Mouse (Mus musculus): ENCODE measurements around the gene Csde1. TPM values are rescaled to one million over a fixed set of nuclear protein-coding genes. Genes with fewer than 3 reads are reported as not detected.

Gene Csde1
- total RNA-seq (2021) = 100 to 1,000 TPM; 307 to 342 TPM
- long read RNA-seq, experiment 1, full-length matches to known transcripts = 90 of 148 reads
- long read RNA-seq, experiment 1, partial matches to known transcripts = 31 of 148 reads
- long read RNA-seq, experiment 1, other reads (novel, unspliced or antisense) = 27 of 148 reads
- long read RNA-seq, experiment 2, full-length matches to known transcripts = 82 of 116 reads
- long read RNA-seq, experiment 2, partial matches to known transcripts = 26 of 116 reads
- long read RNA-seq, experiment 2, other reads (novel, unspliced or antisense) = 8 of 116 reads

- DNase-seq = peak; percentile 97
Measured at GRCm38 (mm10) chr3:103020249-103020942, at the start of gene Csde1. Csde1 (plus strand) TSS chr3:103020426.

GRCm38 (mm10) chr3:102970508-102970907 is 49.7 kb upstream of the Csde1 start:
- no peak for DNase-seq

GRCm38 (mm10) chr3:102976906-102977305 is 43.3 kb upstream of the Csde1 start:
- no peak for DNase-seq

- DNase-seq = no peak
Measured at GRCm38 (mm10) chr3:102979550-102980348, 40.5 kb upstream of the Csde1 start.

GRCm38 (mm10) chr3:102980349-102980736 is 39.9 kb upstream of the Csde1 start:
- DNase-seq = no peak

- DNase-seq = no peak
Measured at GRCm38 (mm10) chr3:102991041-102991440, 29.2 kb upstream of the Csde1 start.

- DNase-seq = no peak
Measured at GRCm38 (mm10) chr3:102992936-102993335, 27.3 kb upstream of the Csde1 start.

GRCm38 (mm10) chr3:102995233-102995604 is 25.0 kb upstream of the Csde1 start:
- no peak for DNase-seq

GRCm38 (mm10) chr3:102995605-102996321 is 24.5 kb upstream of the Csde1 start, which contains the start of gene Sike1:
Sike1 (plus strand) TSS chr3:102995708.
- peak; percentile 96 for DNase-seq

GRCm38 (mm10) chr3:102997036-102997435 is 23.2 kb upstream of the Csde1 start:
- no peak for DNase-seq

- DNase-seq = no peak
Measured at GRCm38 (mm10) chr3:102997591-102997990, 22.6 kb upstream of the Csde1 start.

GRCm38 (mm10) chr3:103001595-103001994 is 18.6 kb upstream of the Csde1 start:
- no peak for DNase-seq

GRCm38 (mm10) chr3:103017350-103017749 is 2.9 kb upstream of the Csde1 start:
- no peak for DNase-seq

- DNase-seq = no peak
Measured at GRCm38 (mm10) chr3:103019462-103019861, 764 bp upstream of the Csde1 start.

- peak; percentile 93 for DNase-seq
Measured at GRCm38 (mm10) chr3:103020943-103021638, 865 bp downstream of the Csde1 start.

GRCm38 (mm10) chr3:103026174-103026573 is 5.9 kb downstream of the Csde1 start:
- no peak for DNase-seq

GRCm38 (mm10) chr3:103040285-103040684 is 20.1 kb downstream of the Csde1 start:
- DNase-seq = no peak

GRCm38 (mm10) chr3:103040861-103041379 is 20.7 kb downstream of the Csde1 start:
- no peak for DNase-seq

- DNase-seq = no peak
Measured at GRCm38 (mm10) chr3:103056016-103056595, 35.9 kb downstream of the Csde1 start.

- no peak for DNase-seq
Measured at GRCm38 (mm10) chr3:103057752-103058151, 37.5 kb downstream of the Csde1 start.
